In the genomic region with DNA sequence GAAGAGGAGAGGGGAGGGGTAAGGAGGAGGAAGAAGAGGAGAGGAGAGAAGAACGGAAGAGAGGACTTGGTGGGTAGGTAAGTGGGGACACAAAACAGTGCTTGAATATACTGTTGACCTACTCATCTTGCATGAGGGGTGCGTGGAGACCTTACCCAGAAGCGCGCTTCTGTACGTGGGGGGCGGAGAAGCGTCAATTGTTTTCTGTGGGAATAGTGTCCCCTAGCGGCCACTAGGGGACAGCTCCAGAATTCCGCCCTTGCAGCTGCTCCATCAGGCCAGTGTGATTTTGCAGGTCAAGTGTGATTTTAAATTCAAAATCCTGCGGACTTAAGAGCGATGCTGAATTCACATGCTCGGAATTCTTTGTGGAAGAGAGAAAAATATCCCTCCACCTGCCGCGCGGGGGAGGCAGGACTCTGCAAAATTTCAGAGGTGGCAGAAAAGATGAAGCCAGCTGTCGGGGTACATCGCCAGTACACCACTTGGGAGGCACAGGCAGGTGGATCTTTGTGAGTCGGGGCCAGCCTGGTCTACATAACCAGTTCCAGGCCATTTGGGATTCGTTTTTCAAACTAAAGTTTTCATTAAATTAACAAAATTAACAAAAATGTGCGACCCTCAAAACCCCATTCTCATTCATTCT, we compare ENCODE assay signal across 8 mouse cellular contexts. TPM values are rescaled to one million over a fixed set of nuclear protein-coding genes. Genes with fewer than 3 reads are reported as not detected.
DNase-seq lines count a peak whose midpoint lies in the region; ATAC-seq and TF ChIP-seq lines count a peak whose summit lies in the region.

No protein-coding gene starts in this region.

- DNase-seq in A20 (ENCODE audit: low read depth, low spot score) = peak; percentile 58
- DNase-seq in ES-E14 (ENCODE audit: low read depth, low spot score) = no peak
- peak; percentile 78 to 83 for DNase-seq in cerebellum, postnatal 10 days
- peak; percentile 59 for DNase-seq in gastrocnemius, postnatal 10 days
- DNase-seq in liver, embryonic 11.5 days (ENCODE audit: low spot score) = no peak
- DNase-seq in naive thymus-derived CD4-positive, alpha-beta T cell, adult 2 months (ENCODE audit: low read depth) = peak; percentile 59

- H3K36me3 ChIP-seq in ES-E14 (ENCODE audit: control insufficient read depth, insufficient read depth, low read length, poor library complexity, severe bottlenecking) = no peaks in the 10 kb centered on the region
- no peaks in the 10 kb centered on the region for H3K36me3 ChIP-seq in intestine, embryonic 16.5 days (ENCODE audit: control insufficient read depth, insufficient read depth, low read length)
- no peaks in the 10 kb centered on the region for H3K36me3 ChIP-seq in liver, embryonic 11.5 days (ENCODE audit: control insufficient read depth, insufficient read depth, low read length)

- no peaks in the 10 kb centered on the region for H3K9me3 ChIP-seq in ES-E14 (ENCODE audit: control insufficient read depth, insufficient read depth, low read depth, low read length)
- H3K9me3 ChIP-seq in intestine, embryonic 16.5 days (ENCODE audit: control insufficient read depth, low read length) = no peaks in the 10 kb centered on the region
- H3K9me3 ChIP-seq in liver, embryonic 11.5 days (ENCODE audit: control insufficient read depth, low read length) = no peaks in the 10 kb centered on the region

- H3K27me3 ChIP-seq in intestine, embryonic 16.5 days (replicated peaks; ENCODE audit: control insufficient read depth, insufficient read depth, low read length) = no peaks in the 10 kb centered on the region; the same call in 1 of the 2 replicates
- peaks cover 3% of the 10 kb centered on the region; the same call in 1 of the 2 replicates for H3K27me3 ChIP-seq in liver, embryonic 11.5 days (replicated peaks; ENCODE audit: control insufficient read depth, insufficient read depth, low read length)

- no peak overlapping the region for H3K9ac ChIP-seq in ES-E14 (ENCODE audit: insufficient read depth, low read depth, low read length, poor library complexity, severe bottlenecking)
- peak overlapping the region; percentile 48; the same call in 1 of the 2 replicates for H3K9ac ChIP-seq in intestine, embryonic 16.5 days (ENCODE audit: low read depth, low read length)
- H3K9ac ChIP-seq in liver, embryonic 11.5 days (ENCODE audit: low read depth, low read length) = no peak overlapping the region

- H3K4me2 ChIP-seq in intestine, embryonic 16.5 days (ENCODE audit: low read depth, low read length) = peak overlapping the region; percentile 45; the same call in 1 of the 2 replicates
- peak overlapping the region; percentile 31; the same call in 1 of the 2 replicates for H3K4me2 ChIP-seq in liver, embryonic 11.5 days

- peaks cover 0 to 11% of the 10 kb centered on the region in 2 experiments; a peak in 2 of 4 replicates for H3K4me1 ChIP-seq in ES-E14 (ENCODE audit: control insufficient read depth in 2 of 2, insufficient read depth in 2 of 2, low read length in 2 of 2, poor library complexity in 1 of 2)
- no peaks in the 10 kb centered on the region for H3K4me1 ChIP-seq in intestine, embryonic 16.5 days (ENCODE audit: control insufficient read depth, insufficient read depth, low read length)
- no peaks in the 10 kb centered on the region for H3K4me1 ChIP-seq in liver, embryonic 11.5 days (replicated peaks; ENCODE audit: control insufficient read depth, insufficient read depth, low read length)

- in situ Hi-C loops in ES-E14 (cut with MboI; ENCODE audit: low sequenced_read_pairs in 2 of 2, unreplicated experiment in 2 of 2) = no loop called here

- peak; percentile 60; the same call in 1 of the 2 replicates for ATAC-seq in intestine, embryonic 16.5 days
- no peak for ATAC-seq in liver, embryonic 11.5 days (replicated peaks; ENCODE audit: low FRiP score)
- ATAC-seq in erythroblast, adult 5-6 weeks (replicated peaks; ENCODE audit: low FRiP score, poor library complexity, severe bottlenecking) = no peak

- H3K4me3 ChIP-seq in ES-E14 (ENCODE audit: insufficient read depth in 1 of 2, low read depth in 1 of 2, low read length in 2 of 2, poor library complexity in 1 of 2, severe bottlenecking in 1 of 2) = no peak overlapping the region; a peak in 1 of 4 replicates
- no peak overlapping the region; the same call in 1 of the 2 replicates for H3K4me3 ChIP-seq in intestine, embryonic 16.5 days (ENCODE audit: low read length)
- H3K4me3 ChIP-seq in liver, embryonic 11.5 days (ENCODE audit: low read depth, low read length) = no peak overlapping the region

- H3K27ac ChIP-seq in ES-E14 (ENCODE audit: insufficient read depth, low read depth, low read length, poor library complexity, severe bottlenecking) = no peak overlapping the region
- H3K27ac ChIP-seq in intestine, embryonic 16.5 days (ENCODE audit: low read length) = no peak overlapping the region
- H3K27ac ChIP-seq in liver, embryonic 11.5 days (ENCODE audit: low read depth, low read length) = no peak overlapping the region

- WGBS in intestine, embryonic 16.5 days = 13% methylated on average over 20 of the region's 20 CpGs
- WGBS in liver, embryonic 11.5 days = 14% methylated on average over 20 of the region's 20 CpGs

TF ChIP-seq in ES-E14, 5 proteins besides CTCF, POLR2A, EP300 and RAD21:
- no peak for TF ChIP-seq CHD2 (IDR thresholded peaks at IDR 0.05; ENCODE audit: low read depth, low read length)
- peak; percentile 69; the same call in 1 of the 2 replicates for TF ChIP-seq ZC3H11A (IDR thresholded peaks at IDR 0.05; ENCODE audit: borderline replicate concordance, low read depth, low read length)
- no peak for TF ChIP-seq ZNF384 (IDR thresholded peaks at IDR 0.05; ENCODE audit: low read depth, low read length)
- TF ChIP-seq HCFC1 (IDR thresholded peaks at IDR 0.05; ENCODE audit: borderline replicate concordance, insufficient read depth, low read length) = no peak

RNA-seq across cellular contexts. Expression of gene Dock6, which starts 18.6 kb away (rescaled TPM):
- total RNA-seq in ES-E14 (2012; rRNA removed) = 45.4 and 144 TPM in 2 replicates
- total RNA-seq in gastrocnemius, postnatal 10 days (2021) = 10 to 100 TPM; 26.9 to 32.9 TPM
- 23.3 and 24.7 TPM in 2 replicates for polyA plus RNA-seq in intestine, embryonic 16.5 days (2015; fragmentation: Nextera tagmentation; extraction: Ambion mirVana)
- polyA plus RNA-seq in liver, embryonic 11.5 days (2014; fragmentation: Nextera tagmentation; extraction: Ambion mirVana) = 14.9 and 21.6 TPM in 2 replicates
- not detected in 2 replicates for total RNA-seq in erythroblast, adult 5-6 weeks (2015; ENCODE audit: low replicate concordance)
- not detected in 2 replicates for total RNA-seq in erythroblast, adult 5-6 weeks (2017; ENCODE audit: low replicate concordance)

RNA-seq across cellular contexts. Expression of gene Angptl8, which starts 35.7 kb away (rescaled TPM):
- total RNA-seq in ES-E14 (2012; rRNA removed) = 0.48 TPM in 1 of 2 replicates, not detected in the other
- total RNA-seq in gastrocnemius, postnatal 10 days (2021) = under 1 TPM in 1 of 2 experiments, not detected in 1; 0.43 TPM
- 17.3 and 18.4 TPM in 2 replicates for polyA plus RNA-seq in intestine, embryonic 16.5 days (2015; fragmentation: Nextera tagmentation; extraction: Ambion mirVana)
- polyA plus RNA-seq in liver, embryonic 11.5 days (2014; fragmentation: Nextera tagmentation; extraction: Ambion mirVana) = 16.1 and 17.4 TPM in 2 replicates
- 1.3 TPM in 1 of 2 replicates, not detected in the other for total RNA-seq in erythroblast, adult 5-6 weeks (2015; ENCODE audit: low replicate concordance)
- not detected in 2 replicates for total RNA-seq in erythroblast, adult 5-6 weeks (2017; ENCODE audit: low replicate concordance)

RNA-seq across cellular contexts. Expression of gene Rab3d, which starts 47.0 kb away (rescaled TPM):
- 4.4 and 9.5 TPM in 2 replicates for total RNA-seq in ES-E14 (2012; rRNA removed)
- 1 to 10 TPM; 5.4 to 6.2 TPM for total RNA-seq in gastrocnemius, postnatal 10 days (2021)
- 47.5 and 47.9 TPM in 2 replicates for polyA plus RNA-seq in intestine, embryonic 16.5 days (2015; fragmentation: Nextera tagmentation; extraction: Ambion mirVana)
- 5.7 and 7.3 TPM in 2 replicates for polyA plus RNA-seq in liver, embryonic 11.5 days (2014; fragmentation: Nextera tagmentation; extraction: Ambion mirVana)
- total RNA-seq in erythroblast, adult 5-6 weeks (2015; ENCODE audit: low replicate concordance) = 17.1 and 21.5 TPM in 2 replicates
- 11.2 and 13.4 TPM in 2 replicates for total RNA-seq in erythroblast, adult 5-6 weeks (2017; ENCODE audit: low replicate concordance)

RNA-seq across cellular contexts. Expression of gene Ccdc159, which starts 56.3 kb away (rescaled TPM):
- total RNA-seq in ES-E14 (2012; rRNA removed) = 1.8 and 1.9 TPM in 2 replicates
- total RNA-seq in gastrocnemius, postnatal 10 days (2021) = under 1 TPM; 0.45 to 0.97 TPM
- polyA plus RNA-seq in intestine, embryonic 16.5 days (2015; fragmentation: Nextera tagmentation; extraction: Ambion mirVana) = 2.6 and 3.5 TPM in 2 replicates
- 2.2 and 2.9 TPM in 2 replicates for polyA plus RNA-seq in liver, embryonic 11.5 days (2014; fragmentation: Nextera tagmentation; extraction: Ambion mirVana)
- not detected in 2 replicates for total RNA-seq in erythroblast, adult 5-6 weeks (2015; ENCODE audit: low replicate concordance)
- not detected in 2 replicates for total RNA-seq in erythroblast, adult 5-6 weeks (2017; ENCODE audit: low replicate concordance)

RNA-seq across cellular contexts. Expression of gene Tmem205, which starts 56.4 kb away (rescaled TPM):
- 38.1 and 75.3 TPM in 2 replicates for total RNA-seq in ES-E14 (2012; rRNA removed)
- 10 to 100 TPM; 13.0 to 16.9 TPM for total RNA-seq in gastrocnemius, postnatal 10 days (2021)
- 93.9 and 97.0 TPM in 2 replicates for polyA plus RNA-seq in intestine, embryonic 16.5 days (2015; fragmentation: Nextera tagmentation; extraction: Ambion mirVana)
- polyA plus RNA-seq in liver, embryonic 11.5 days (2014; fragmentation: Nextera tagmentation; extraction: Ambion mirVana) = 45.0 and 51.0 TPM in 2 replicates
- total RNA-seq in erythroblast, adult 5-6 weeks (2015; ENCODE audit: low replicate concordance) = 9.8 and 15.7 TPM in 2 replicates
- total RNA-seq in erythroblast, adult 5-6 weeks (2017; ENCODE audit: low replicate concordance) = 1.5 TPM in 2 replicates

Comparison
In these comparisons a context has a peak if more than half of its experiments do, and no peak if none do; other contexts are left out.
1. DNase-seq: peak in A20 (single experiment), cerebellum, postnatal 10 days (2 of 2), gastrocnemius, postnatal 10 days (single experiment) and naive thymus-derived CD4-positive, alpha-beta T cell, adult 2 months (single experiment); none in ES-E14 (single experiment) and liver, embryonic 11.5 days (single experiment).
2. RNA of gene Dock6, which starts 18.6 kb away (total RNA-seq): 45.4 to 144 TPM in ES-E14 and 26.9 to 32.9 TPM in gastrocnemius, postnatal 10 days; not detected in erythroblast, adult 5-6 weeks; every median in the first group is over 10 times any median in the second.